Mouse (Mus musculus): ENCODE results near the gene Tgfb2.

Tgfb2 gene

GRCm38 (mm10) chr1:186656732-186657329, 49.0 kb downstream of the Tgfb2 start:
- DNase-seq (ENCODE audit: low read depth, low spot score), result no peak

DNA sequence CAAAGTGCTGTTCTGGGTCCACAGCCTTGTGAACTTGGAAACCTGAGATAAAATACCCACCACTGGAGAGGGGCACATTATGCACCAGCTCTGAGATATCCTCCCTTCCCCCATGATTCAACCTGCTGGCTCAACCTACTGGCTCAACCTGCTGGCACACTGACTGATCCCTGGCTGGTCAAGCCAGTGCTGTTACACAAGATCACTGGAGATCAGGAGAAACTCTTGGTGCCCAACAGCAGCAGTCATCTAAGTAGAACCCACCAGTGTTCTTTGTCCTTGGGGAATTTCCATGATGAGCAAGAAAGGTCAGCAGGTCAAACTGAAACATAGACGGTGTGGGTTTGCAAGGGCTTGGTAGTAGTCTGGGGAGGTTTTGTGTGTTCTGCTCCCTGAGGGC, 49.6 kb downstream of the Tgfb2 start:
- peak; percentile 66 for DNase-seq (ENCODE audit: low read depth, low spot score)

DNA sequence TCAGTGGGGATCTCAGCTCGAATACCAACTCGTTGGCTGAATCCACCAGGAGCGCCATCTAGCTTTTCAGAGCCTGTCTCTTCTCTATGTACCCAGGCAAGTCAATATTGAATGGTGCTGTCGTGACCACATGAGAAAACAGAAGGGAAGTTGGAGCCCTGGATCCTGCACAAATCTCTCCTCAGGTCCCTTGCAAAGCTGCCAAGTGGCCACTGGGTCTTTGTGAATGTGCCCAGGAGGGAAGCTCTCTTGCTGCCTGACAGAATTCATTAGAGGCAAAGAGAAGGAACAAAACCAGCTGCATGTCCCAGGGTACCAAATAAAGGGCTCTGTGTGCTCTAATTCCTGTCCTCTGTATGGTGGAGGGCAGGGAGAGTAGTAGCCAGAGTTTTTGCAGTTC, 50.7 kb downstream of the Tgfb2 start:
- no peak for DNase-seq (ENCODE audit: low read depth, low spot score)

DNA sequence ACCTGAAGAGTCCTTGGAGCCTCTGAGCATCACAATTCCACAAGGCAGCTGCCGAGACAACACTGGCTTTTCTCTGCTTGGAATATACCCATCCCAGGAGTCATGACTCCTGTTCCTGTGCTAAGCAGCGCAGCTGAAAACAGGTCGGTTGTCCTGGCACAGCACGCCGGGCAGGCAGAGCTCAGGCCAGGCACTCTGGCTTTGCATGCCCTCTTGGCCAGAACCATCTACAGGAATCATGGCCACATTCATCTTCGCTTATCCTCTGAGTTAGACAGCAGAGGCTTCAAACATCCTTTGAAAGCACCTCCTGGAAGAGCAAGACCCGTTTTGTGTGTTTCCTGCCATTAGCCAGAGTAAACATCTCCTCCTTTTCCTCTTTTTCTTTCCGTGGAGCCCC, 53.6 kb downstream of the Tgfb2 start:
- DNase-seq (ENCODE audit: low read depth, low spot score), result no peak

GRCm38 (mm10) chr1:186650011-186650410, 55.8 kb downstream of the Tgfb2 start:
- no peak for DNase-seq (ENCODE audit: low read depth, low spot score)

DNA sequence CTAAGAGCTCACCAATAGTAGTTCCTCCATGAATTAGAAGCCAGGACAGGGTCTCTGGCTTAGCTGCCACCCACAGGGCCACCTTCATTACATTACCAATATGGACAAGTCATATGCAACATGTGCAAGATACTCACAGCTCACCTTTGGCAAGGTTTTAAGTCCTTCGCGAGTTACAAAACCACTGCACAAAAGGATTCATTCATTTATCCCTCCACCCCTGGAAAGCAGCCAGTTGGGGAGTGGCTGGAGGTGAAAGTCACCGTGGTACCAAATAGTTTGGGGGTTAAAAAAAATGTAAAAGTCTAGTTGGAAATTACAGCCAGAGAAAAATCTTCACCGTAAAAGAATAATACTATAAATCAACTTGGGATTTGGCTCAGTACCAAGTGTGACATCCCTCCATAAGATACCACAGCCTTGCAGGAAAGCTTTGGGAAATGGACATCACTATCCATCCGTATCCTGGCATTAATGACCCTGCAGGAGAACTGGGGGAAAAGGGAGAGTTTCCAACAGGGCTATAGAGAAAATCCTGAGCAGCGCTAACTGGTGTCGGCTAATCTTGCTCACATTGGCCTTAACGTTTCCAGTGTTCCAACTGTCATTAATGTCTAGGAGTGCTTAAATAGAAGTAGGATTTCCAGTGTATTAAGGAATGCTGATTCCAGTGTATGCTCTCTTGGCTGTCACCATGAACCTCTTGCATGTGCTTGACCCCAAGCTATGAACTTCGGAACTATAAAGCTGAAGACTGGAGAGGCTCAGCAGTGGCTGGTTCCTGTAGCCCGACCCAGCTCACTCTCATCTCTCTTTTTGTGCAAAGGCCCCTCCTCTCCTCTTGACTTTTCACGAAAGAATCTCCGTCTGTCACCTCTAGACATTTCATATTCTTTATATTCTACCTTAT, 68.2 kb downstream of the Tgfb2 start:
- DNase-seq (ENCODE audit: low read depth, low spot score), result no peak

- DNase-seq (ENCODE audit: low read depth, low spot score), result peak; percentile 47
Measured at GRCm38 (mm10) chr1:186635045-186635444, 70.7 kb downstream of the Tgfb2 start.

- no peak for DNase-seq (ENCODE audit: low read depth, low spot score)
Measured at GRCm38 (mm10) chr1:186631457-186631856, 74.3 kb downstream of the Tgfb2 start.

- no peak for DNase-seq (ENCODE audit: low read depth, low spot score)
Measured at GRCm38 (mm10) chr1:186630971-186631370, 74.8 kb downstream of the Tgfb2 start.

- no peak for DNase-seq (ENCODE audit: low read depth, low spot score)
Measured at GRCm38 (mm10) chr1:186627451-186627995, 78.3 kb downstream of the Tgfb2 start.

DNA sequence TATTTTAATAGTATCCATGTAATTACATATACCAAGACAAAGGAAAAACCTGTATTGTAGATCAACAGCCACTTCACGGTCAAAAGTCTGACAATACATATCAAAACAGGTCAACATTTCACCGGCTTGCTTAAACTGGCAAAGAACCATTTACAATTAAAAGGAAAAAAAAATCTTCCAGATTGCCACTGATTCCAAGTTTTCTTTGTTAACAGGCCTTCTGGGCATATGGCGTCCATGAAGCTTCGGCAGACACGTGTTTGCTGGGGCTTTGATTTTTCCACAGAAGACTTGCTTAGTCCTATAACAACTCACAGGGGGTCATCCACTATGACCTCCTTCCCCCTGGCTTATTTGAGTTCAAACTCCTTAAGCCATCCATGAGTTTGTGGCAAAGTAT, 81.3 kb downstream of the Tgfb2 start:
- DNase-seq (ENCODE audit: low read depth, low spot score), result no peak

DNA sequence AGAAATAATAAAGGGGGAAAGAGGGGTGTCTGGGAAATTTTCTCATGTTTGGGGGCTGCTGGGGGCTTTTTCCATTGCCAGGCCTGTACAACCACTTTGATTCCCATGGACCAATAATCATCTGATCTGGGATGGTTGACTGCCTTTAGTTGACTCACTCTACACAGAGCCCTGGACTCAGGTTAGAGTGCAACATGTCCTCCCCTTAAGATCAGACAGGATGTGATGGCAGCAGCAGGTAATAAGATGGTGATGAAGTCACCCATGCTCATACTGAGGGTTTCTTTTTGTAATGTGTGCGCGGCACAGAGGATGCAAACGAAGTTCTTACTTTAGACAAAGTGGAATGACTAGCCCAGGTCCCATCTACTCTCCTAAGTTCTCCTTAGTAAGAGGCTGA, 84.0 kb downstream of the Tgfb2 start:
- DNase-seq (ENCODE audit: low read depth, low spot score), result no peak

DNA sequence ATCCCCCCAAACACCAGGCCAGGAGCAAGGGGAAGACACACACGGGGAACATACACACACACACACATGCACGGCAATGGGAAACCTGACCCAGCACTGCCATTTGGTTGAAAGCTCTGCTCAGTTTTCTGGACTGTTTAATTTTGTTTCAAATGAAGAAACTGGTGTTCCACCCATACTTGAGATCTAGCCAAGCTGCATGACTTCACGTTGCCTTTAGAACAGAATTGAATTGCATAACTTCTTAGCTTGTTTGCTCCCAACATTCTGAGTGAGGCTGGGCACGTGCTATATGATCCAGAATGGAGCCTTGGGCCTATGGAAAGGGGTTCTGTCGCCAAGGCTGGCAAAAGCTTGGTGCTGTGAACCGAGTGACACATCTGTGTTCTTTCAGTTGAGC, 87.5 kb downstream of the Tgfb2 start:
- peak; percentile 52 for DNase-seq (ENCODE audit: low read depth, low spot score)

GRCm38 (mm10) chr1:186611371-186611770, 94.4 kb downstream of the Tgfb2 start:
- no peak for DNase-seq (ENCODE audit: low read depth, low spot score)

GRCm38 (mm10) chr1:186610481-186610880, 95.3 kb downstream of the Tgfb2 start:
- DNase-seq (ENCODE audit: low read depth, low spot score), result no peak

- DNase-seq (ENCODE audit: low read depth, low spot score), result peak; percentile 85
Measured at GRCm38 (mm10) chr1:186609793-186610233, 96.0 kb downstream of the Tgfb2 start.

DNA sequence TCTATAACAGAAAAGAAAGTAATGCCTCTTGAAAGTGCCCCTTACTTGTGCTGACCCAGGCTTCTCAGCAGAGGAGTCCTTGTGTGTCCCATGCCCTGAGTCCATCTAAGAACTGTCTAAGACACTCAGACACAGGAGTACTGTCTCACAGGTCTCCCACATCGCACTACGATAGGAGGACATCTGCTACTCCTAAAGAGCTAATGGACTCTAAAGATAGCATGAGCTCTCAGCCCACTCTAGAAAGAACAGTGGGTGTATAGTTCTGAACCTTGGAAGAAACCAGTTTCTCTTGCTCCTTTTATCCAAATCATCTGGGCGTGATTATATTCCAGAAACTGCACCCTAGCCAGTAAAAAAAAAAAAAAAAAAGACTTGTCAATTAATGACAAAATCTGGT, 97.7 kb downstream of the Tgfb2 start:
- no peak for DNase-seq (ENCODE audit: low read depth, low spot score)

GRCm38 (mm10) chr1:186605635-186606034, 100.2 kb downstream of the Tgfb2 start:
- DNase-seq (ENCODE audit: low read depth, low spot score), result no peak

GRCm38 (mm10) chr1:186604124-186604523, 101.7 kb downstream of the Tgfb2 start:
- DNase-seq (ENCODE audit: low read depth, low spot score), result no peak

GRCm38 (mm10) chr1:186588226-186588625, 117.6 kb downstream of the Tgfb2 start:
- no peak for DNase-seq (ENCODE audit: low read depth, low spot score)

DNA sequence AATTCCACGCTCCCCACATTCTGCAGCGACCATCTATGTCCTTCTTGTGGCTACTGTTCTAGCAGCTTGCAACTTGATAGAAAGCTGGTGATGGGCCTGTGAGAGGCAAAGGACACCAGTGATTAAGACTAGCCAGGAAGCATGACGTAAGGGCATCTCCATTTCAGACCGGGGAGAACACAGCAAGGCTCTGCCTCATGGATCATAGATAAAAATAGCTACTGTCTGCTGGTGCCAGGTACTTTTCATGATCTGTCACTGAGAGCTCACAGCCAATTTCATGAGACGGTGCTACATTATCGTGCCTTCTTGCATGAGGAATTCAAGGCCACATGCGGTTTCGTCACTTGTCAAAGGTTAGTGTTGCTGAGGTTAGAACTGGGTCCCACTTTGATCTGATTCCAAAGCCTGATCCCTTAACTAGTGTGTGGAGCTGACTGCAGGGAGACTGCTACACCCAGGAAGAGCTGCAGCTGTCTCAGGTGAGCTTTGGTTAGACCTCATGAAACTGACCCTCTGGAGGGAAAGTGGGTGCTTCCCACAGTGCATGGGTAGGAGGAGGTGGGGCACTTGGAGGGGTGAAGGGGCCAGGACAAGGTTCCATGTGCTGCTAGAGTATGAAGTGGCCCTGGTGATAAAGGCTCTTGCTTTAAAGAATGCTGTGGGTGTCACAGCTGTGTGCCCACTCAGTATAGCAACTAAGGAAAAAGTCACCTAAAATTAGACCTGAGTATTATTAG, 118.6 kb downstream of the Tgfb2 start:
- peak; percentile 94 for DNase-seq (ENCODE audit: low read depth, low spot score)

- no peak for DNase-seq (ENCODE audit: low read depth, low spot score)
Measured at GRCm38 (mm10) chr1:186585571-186586164, 120.1 kb downstream of the Tgfb2 start.
